Mouse (Mus musculus) lung, postnatal 0 days (tissue): ENCODE results near the gene Cst8.

ENCODE experiments used
- CTCF ChIP-seq: IDR thresholded peaks from 2 replicates; pipeline ENCODE4 v1.5.1; 2016; ENCODE audit warnings: antibody characterized with exemption, mild to moderate bottlenecking
- EP300 ChIP-seq: IDR thresholded peaks from 2 replicates; pipeline ENCODE4 v1.6.1; 2016; ENCODE audit warnings: antibody characterized with exemption, mild to moderate bottlenecking, control low read depth

DNA sequence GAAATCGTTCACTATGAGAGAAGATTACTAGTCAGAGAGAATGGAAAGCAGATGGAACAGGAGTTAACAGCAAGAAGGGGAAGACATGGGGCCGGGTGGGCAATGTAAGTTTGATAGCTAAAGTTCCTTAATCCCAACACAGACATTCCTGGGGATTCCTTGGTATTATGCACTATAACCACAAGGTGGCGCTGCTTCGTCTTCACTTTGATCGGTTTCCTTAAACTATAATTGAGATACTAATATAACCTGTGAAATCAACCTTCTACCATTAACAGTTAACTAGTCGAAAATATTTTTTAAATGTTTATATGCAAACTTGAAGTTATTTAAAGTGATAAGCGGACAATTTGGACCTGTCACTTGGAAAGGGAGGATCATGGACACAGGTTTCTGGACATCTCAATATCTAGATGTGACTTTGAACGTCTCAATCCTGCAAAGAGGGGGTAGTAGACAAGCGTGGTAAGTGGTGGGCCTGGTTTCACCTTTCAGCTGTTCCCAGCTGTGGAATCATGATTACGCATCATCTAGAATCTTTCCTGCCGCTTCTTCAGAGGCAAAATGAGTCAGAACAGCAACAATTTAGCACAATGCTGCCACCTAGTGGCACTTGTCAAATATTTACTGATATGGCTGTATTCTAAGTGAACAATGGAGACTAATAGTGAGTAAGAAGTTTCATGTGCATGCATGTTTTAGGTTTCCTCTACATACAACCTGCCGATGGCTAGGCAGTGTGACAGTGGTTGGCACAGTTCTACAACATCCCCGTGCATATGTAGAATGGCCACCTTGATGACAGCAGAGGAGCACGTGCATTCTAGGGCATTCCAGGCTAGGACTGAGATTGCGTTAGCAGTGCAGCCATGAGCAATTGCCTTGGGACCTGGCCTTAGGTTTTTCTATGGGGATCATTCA, 46.4 kb upstream of the Cst8 start:
- TF ChIP-seq EP300, result 0 out of 2 replicates have a peak, but pooled peaks have one; percentile 38
- TF ChIP-seq CTCF, result peak; percentile 83
